Mouse (Mus musculus) heart, postnatal 0 days (tissue): ENCODE data around the gene Atrip.

Source experiments
- CTCF ChIP-seq: IDR thresholded peaks from 2 replicates; pipeline ENCODE4 v1.5.1; 2016; ENCODE audit warnings: antibody characterized with exemption, control low read depth, low read depth
- EP300 ChIP-seq: IDR thresholded peaks from 2 replicates; pipeline ENCODE4 v1.6.1; 2016; ENCODE audit warnings: antibody characterized with exemption, low read depth

GRCm38 (mm10) chr9:109116205-109116604 lies 42.3 kb upstream of the Atrip start:
- TF ChIP-seq CTCF, result no peak
- TF ChIP-seq EP300, result no peak
